Mouse (Mus musculus) limb, embryonic 14.5 days (tissue): ENCODE measurements around the gene Stk17b. TPM values are rescaled to one million over a fixed set of nuclear protein-coding genes. Genes with fewer than 3 reads are reported as not detected.

Experiments
- ATAC-seq: fragments of 200-750 bp; cut with Nextera tagmentation; 2 replicates; pipeline ENCODE4 v1.8.0; 2017; ENCODE audit warnings: low read depth, moderate number of reproducible peaks, moderate TSS enrichment; ENCODE audit not compliant: low FRiP score
- DNase-seq: peaks from one replicate; pipeline ENCODE4 v3.0.0-alpha.2; 2015; ENCODE audit warnings: low spot score
- H3K27ac ChIP-seq: fragments of 300-500 bp; sonication (generic); replicated peaks from 2 replicates; pipeline ENCODE4 v1.5.1; 2014; ENCODE audit warnings: low read depth, mild to moderate bottlenecking, low read length, moderate library complexity, mixed read lengths
- H3K27me3 ChIP-seq: fragments of 300-500 bp; sonication (generic); 2 replicates; pipeline ENCODE4 v1.6.1; 2014; ENCODE audit warnings: low read length, mixed read lengths; ENCODE audit not compliant: control insufficient read depth, insufficient read depth
- H3K36me3 ChIP-seq: fragments of 300-500 bp; sonication (generic); 2 replicates; pipeline ENCODE4 v1.6.1; 2014; ENCODE audit warnings: mild to moderate bottlenecking, low read length, moderate library complexity, mixed read lengths; ENCODE audit not compliant: control insufficient read depth, insufficient read depth
- H3K4me1 ChIP-seq: fragments of 300-500 bp; sonication (generic); 2 replicates; pipeline ENCODE4 v1.6.1; 2014; ENCODE audit warnings: antibody characterized with exemption, low read length, mixed read lengths; ENCODE audit not compliant: control insufficient read depth, insufficient read depth
- H3K4me2 ChIP-seq: fragments of 300-500 bp; sonication (generic); replicated peaks from 2 replicates; pipeline ENCODE4 v1.6.1; 2014; ENCODE audit warnings: low read depth, mild to moderate bottlenecking, low read length, moderate library complexity; ENCODE audit not compliant: severe bottlenecking
- H3K4me3 ChIP-seq: fragments of 300-500 bp; sonication (generic); replicated peaks from 2 replicates; pipeline ENCODE4 v1.5.1; 2014; ENCODE audit warnings: low read length
- H3K9ac ChIP-seq: fragments of 300-500 bp; sonication (generic); 2 replicates; pipeline ENCODE4 v1.6.1; 2014; ENCODE audit warnings: mild to moderate bottlenecking, low read depth, low read length, moderate library complexity; ENCODE audit not compliant: severe bottlenecking
- H3K9me3 ChIP-seq: fragments of 300-500 bp; sonication (generic); 2 replicates; pipeline ENCODE4 v1.6.1; 2016; ENCODE audit warnings: low read length; ENCODE audit not compliant: control insufficient read depth
- POLR2A ChIP-seq: fragments of 200-500 bp; IDR thresholded peaks from 2 replicates; pipeline ENCODE4 v1.8.0; 2012; ENCODE audit warnings: inconsistent platforms, mild to moderate bottlenecking, moderate library complexity, borderline replicate concordance; ENCODE audit not compliant: insufficient read depth, insufficient read length; ENCODE audit errors: extremely low read depth
- WGBS: fragments of 180-500 bp; shearing (Covaris S2); extraction: QIAGEN DNeasy Blood & Tissue Kit; methylation state at CpG from one replicate; pipeline ENCODE4 v1.1.7; 2014; 5-methylcytosine and 5-hydroxymethylcytosine counted together
- polyA plus RNA-seq, 2 experiments: library from polyadenylated mRNA; depleted of rRNA in 1 of 2; stranded (reverse) in 1 of 2; unstranded in 1 of 2; fragments of >200 nt; fragmentation: Nextera tagmentation in 1 of 2; extraction: Ambion mirVana in 1 of 2; gene quantifications; 2 replicates each; pipeline versions ENCODE4 v1.2.1 to v1.2.3; 2012 to 2014

Gene Stk17b
- polyA plus RNA-seq, 2 experiments = 6.4 to 14.7 TPM

DNA sequence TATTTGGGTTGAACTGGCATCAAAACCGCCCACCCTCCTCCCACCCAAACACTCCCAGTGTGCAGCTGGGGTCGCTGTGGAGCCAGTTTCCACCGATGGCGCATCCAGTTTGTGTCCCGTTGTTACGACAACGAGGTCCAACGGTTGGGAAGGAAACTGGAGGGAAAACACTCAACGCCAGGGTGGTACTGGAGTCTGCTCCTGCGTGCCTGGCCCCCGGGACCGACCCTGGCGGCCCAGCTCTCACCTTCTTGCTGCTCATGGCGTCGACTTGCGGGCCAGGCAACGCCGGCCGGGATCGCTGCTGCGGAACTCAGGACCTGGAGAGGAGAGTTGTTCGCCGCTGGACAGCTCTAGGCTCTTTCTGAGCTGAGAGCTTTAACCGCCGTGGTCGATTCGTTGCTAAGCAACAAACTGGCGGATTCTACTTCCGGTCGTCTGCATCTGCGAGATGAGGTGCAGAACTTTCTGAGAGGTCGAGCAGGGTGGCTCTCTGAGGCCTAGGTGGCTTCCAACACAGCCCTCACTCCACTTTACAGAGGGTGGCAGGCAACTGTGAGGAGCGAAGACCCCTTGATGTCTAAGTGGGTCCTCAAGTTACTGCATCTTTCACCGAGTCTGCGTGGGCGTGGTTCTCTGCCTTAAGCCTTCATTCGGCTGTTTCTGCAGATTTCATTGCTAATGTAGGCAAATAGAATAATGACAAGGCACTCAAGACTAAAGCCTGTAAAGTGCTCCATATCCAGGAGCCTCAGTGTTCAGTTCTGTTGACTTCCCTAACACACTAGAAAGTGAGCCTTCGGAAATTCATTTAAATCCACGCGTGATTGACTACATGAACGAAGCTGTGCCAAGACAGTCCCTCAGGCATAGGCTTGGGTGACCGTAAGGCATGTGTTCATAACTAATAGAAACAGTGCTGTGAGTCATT is 78.3 kb downstream of the Stk17b start, which contains the start of gene Dnah7a:
Gene Dnah7a, minus strand, starts transcription at position 354 of the 931 bp plus-strand sequence.
- H3K4me1 ChIP-seq = no peaks in the 10 kb centered on the region
- peak within 1 kb of the TSS; percentile 79 for H3K4me2 ChIP-seq

More for the DNA sequence above, 78.3 kb downstream of the Stk17b start, which contains the start of gene Dnah7a:
- Histone ChIP-seq H3K36me3 (no peaks in the 10 kb centered on the region), H3K4me3 (peak within 1 kb of the TSS; percentile 42), H3K9me3 (no peaks in the 10 kb centered on the region), H3K27me3 (no peaks in the 10 kb centered on the region), H3K27ac (0 out of 2 replicates have a peak within 1 kb of the TSS, but pooled peaks have one; percentile 26), H3K9ac (peak within 1 kb of the TSS; percentile 55)
- ATAC-seq = peak; percentile 85
- WGBS = 13% methylated on average over 42 of the region's 42 CpGs
- peak; percentile 81 for DNase-seq
- no peak for TF ChIP-seq POLR2A

Other genes with a start within 250 kb of the Stk17b start
- gene Dnah7a, start 78.4 kb downstream of the Stk17b start, polyA plus RNA-seq (2012; rRNA removed) = 0.79 and 1.5 TPM in 2 replicates
- gene Dnah7a, start 78.4 kb downstream of the Stk17b start, polyA plus RNA-seq (2014; fragmentation: Nextera tagmentation; extraction: Ambion mirVana) = 0.83 and 1.8 TPM in 2 replicates